ENCODE assay signal across 16 mouse cellular contexts in genomic region chr2:39633041-39633440, GRCm38 (mm10).
"Had no signal": no experiment of that assay in that cellular context is flagged by ENCODE, and none has a peak within 500 bp of the region (broad histone marks: within the 10 kb centered on the region; RNA-seq: fewer than 3 reads in every experiment).

No protein-coding gene starts in this region.

- DNase-seq: retina, postnatal 1 day; right cerebral cortex, adult 18-20 months; right cerebral cortex, postnatal 14 days; right cerebral cortex, postnatal 25 days; right cerebral cortex, postnatal 4 days; spleen, adult 18-20 months; thymus, adult 18-20 months; thymus, adult 2 months; thymus, postnatal 14 days; thymus, postnatal 25 days; thymus, postnatal 36 days; thymus, postnatal 4 days had no signal

- H3K27ac ChIP-seq: neural tube, embryonic 13.5 days; neural tube, embryonic 15.5 days; stomach, embryonic 15.5 days; stomach, postnatal 0 days had no signal

- H3K4me3 ChIP-seq: neural tube, embryonic 13.5 days; neural tube, embryonic 15.5 days; stomach, embryonic 15.5 days had no signal
